In genomic region chr11:96908594-96908993, GRCm38 (mm10) we compare ENCODE assay signal across 21 mouse cellular contexts. TPM values are rescaled to one million over a fixed set of nuclear protein-coding genes. Genes with fewer than 3 reads are reported as not detected.
A peak's percentile ranks its signal among the peaks of the same experiment; 100 is the strongest.
DNase-seq lines count a peak whose midpoint lies in the region; ATAC-seq lines count a peak whose summit lies in the region.
"Had no signal": no experiment of that assay in that cellular context is flagged by ENCODE, and none has a peak within 500 bp of the region (broad histone marks: within the 10 kb centered on the region; RNA-seq: fewer than 3 reads in every experiment).

No protein-coding gene starts in this region.

- DNase-seq in cerebellum, postnatal 10 days, result peak; percentile 58 to 63
- DNase-seq in cerebellum, postnatal 4 days (ENCODE audit: low spot score in 2 of 2), result no peak
- DNase-seq in hindbrain, embryonic 10.5 days (ENCODE audit: low spot score), result no peak
- DNase-seq in thymus, postnatal 10 days (ENCODE audit: low spot score in 2 of 2), result no peak
- DNase-seq in urinary bladder, adult 18-20 months (ENCODE audit: low spot score in 2 of 2), result no peak
- DNase-seq: adrenal gland, postnatal 10 days; cerebellum, adult 9-11 months; embryo, embryonic 11 days; forebrain, postnatal 0 days; gastrocnemius, postnatal 36 days; kidney, adult 2 months; layer of hippocampus, adult 9-11 months; left cerebral cortex, postnatal 4 days; lung, embryonic 14.5 days; thymus, adult 18-20 months had no signal

- H3K27ac ChIP-seq in hindbrain, embryonic 10.5 days, result peak overlapping the region; percentile 95
- H3K27ac ChIP-seq in hindbrain, embryonic 16.5 days (ENCODE audit: low read depth, low read length), result no peak overlapping the region
- H3K27ac ChIP-seq in neural tube, embryonic 12.5 days, result peak overlapping the region; percentile 81; the same call in 1 of the 2 replicates
- no peak overlapping the region for H3K27ac ChIP-seq in neural tube, embryonic 15.5 days (replicated peaks)
- H3K27ac ChIP-seq: kidney, postnatal 0 days; limb, embryonic 15.5 days; liver, embryonic 14.5 days had no signal

- 88% methylated on average over 12 of the region's 12 CpGs for WGBS in hindbrain, embryonic 10.5 days
- 78% methylated on average over 12 of the region's 12 CpGs for WGBS in hindbrain, embryonic 16.5 days
- WGBS in neural tube, embryonic 12.5 days, result 91% methylated on average over 12 of the region's 12 CpGs
- WGBS in neural tube, embryonic 15.5 days, result 88% methylated on average over 12 of the region's 12 CpGs

- H3K9ac ChIP-seq in hindbrain, embryonic 16.5 days (ENCODE audit: low read depth, low read length), result no peak overlapping the region
- H3K9ac ChIP-seq in neural tube, embryonic 12.5 days, result no peak overlapping the region
- no peak overlapping the region for H3K9ac ChIP-seq in neural tube, embryonic 15.5 days (replicated peaks)
- H3K9ac ChIP-seq: forebrain, postnatal 0 days; limb, embryonic 15.5 days; liver, embryonic 14.5 days; lung, embryonic 14.5 days had no signal

- H3K4me1 ChIP-seq in hindbrain, embryonic 10.5 days (replicated peaks), result peaks cover 77% of the 10 kb centered on the region
- peaks cover 20% of the 10 kb centered on the region for H3K4me1 ChIP-seq in hindbrain, embryonic 16.5 days (ENCODE audit: control insufficient read depth, insufficient read depth, low read depth, low read length)
- peaks cover 57% of the 10 kb centered on the region for H3K4me1 ChIP-seq in neural tube, embryonic 12.5 days
- peaks cover 35% of the 10 kb centered on the region for H3K4me1 ChIP-seq in neural tube, embryonic 15.5 days
- H3K4me1 ChIP-seq: limb, embryonic 15.5 days had no signal

- H3K27me3 ChIP-seq in hindbrain, embryonic 10.5 days (ENCODE audit: insufficient read depth, poor library complexity, severe bottlenecking), result no peaks in the 10 kb centered on the region
- H3K27me3 ChIP-seq in hindbrain, embryonic 16.5 days (replicated peaks; ENCODE audit: control insufficient read depth, insufficient read depth, low read length), result no peaks in the 10 kb centered on the region
- H3K27me3 ChIP-seq in neural tube, embryonic 12.5 days (replicated peaks), result no peaks in the 10 kb centered on the region
- no peaks in the 10 kb centered on the region for H3K27me3 ChIP-seq in neural tube, embryonic 15.5 days (replicated peaks)
- H3K27me3 ChIP-seq: limb, embryonic 15.5 days had no signal

- no peak for ATAC-seq in hindbrain, embryonic 16.5 days
- ATAC-seq in neural tube, embryonic 12.5 days (ENCODE audit: low FRiP score, low read depth), result no peak
- ATAC-seq in neural tube, embryonic 15.5 days (ENCODE audit: low FRiP score), result no peak
- ATAC-seq: forebrain, postnatal 0 days had no signal

- peaks cover 76% of the 10 kb centered on the region for H3K36me3 ChIP-seq in hindbrain, embryonic 10.5 days
- H3K36me3 ChIP-seq in hindbrain, embryonic 16.5 days (ENCODE audit: control insufficient read depth, insufficient read depth, low read length), result peaks cover 12% of the 10 kb centered on the region
- peaks cover 30% of the 10 kb centered on the region for H3K36me3 ChIP-seq in neural tube, embryonic 12.5 days
- peaks cover 24% of the 10 kb centered on the region for H3K36me3 ChIP-seq in neural tube, embryonic 15.5 days

- H3K4me2 ChIP-seq in hindbrain, embryonic 16.5 days (ENCODE audit: low read length), result no peak overlapping the region
- no peak overlapping the region for H3K4me2 ChIP-seq in neural tube, embryonic 12.5 days (replicated peaks)
- no peak overlapping the region for H3K4me2 ChIP-seq in neural tube, embryonic 15.5 days
- H3K4me2 ChIP-seq: limb, embryonic 15.5 days; lung, embryonic 14.5 days had no signal

- H3K4me3 ChIP-seq in hindbrain, embryonic 10.5 days, result no peak overlapping the region
- no peak overlapping the region for H3K4me3 ChIP-seq in hindbrain, embryonic 16.5 days (ENCODE audit: low read length)
- H3K4me3 ChIP-seq in neural tube, embryonic 12.5 days, result no peak overlapping the region
- H3K4me3 ChIP-seq in neural tube, embryonic 15.5 days (replicated peaks), result no peak overlapping the region
- H3K4me3 ChIP-seq: limb, embryonic 15.5 days had no signal

- no peaks in the 10 kb centered on the region for H3K9me3 ChIP-seq in hindbrain, embryonic 10.5 days
- no peaks in the 10 kb centered on the region for H3K9me3 ChIP-seq in hindbrain, embryonic 16.5 days (ENCODE audit: control insufficient read depth, low read length)
- no peaks in the 10 kb centered on the region for H3K9me3 ChIP-seq in neural tube, embryonic 12.5 days
- H3K9me3 ChIP-seq in neural tube, embryonic 15.5 days (replicated peaks), result no peaks in the 10 kb centered on the region
- H3K9me3 ChIP-seq: limb, embryonic 15.5 days had no signal

RNA-seq across cellular contexts. Expression of gene Cdk5rap3, which starts 7.7 kb away (rescaled TPM):
- polyA plus RNA-seq in hindbrain, embryonic 10.5 days (2016; fragmentation: Nextera tagmentation; extraction: Ambion mirVana), result 112 and 124 TPM in 2 replicates
- 81.2 and 84.8 TPM in 2 replicates for polyA plus RNA-seq in hindbrain, embryonic 16.5 days (2015; fragmentation: Nextera tagmentation; extraction: Ambion mirVana)
- polyA plus RNA-seq in neural tube, embryonic 12.5 days (2016; fragmentation: Nextera tagmentation; extraction: Ambion mirVana), result 99.3 and 103 TPM in 2 replicates
- 82.4 and 85.7 TPM in 2 replicates for polyA plus RNA-seq in neural tube, embryonic 15.5 days (2015; fragmentation: Nextera tagmentation; extraction: Ambion mirVana)

RNA-seq across cellular contexts. Expression of gene Prr15l, which starts 19.3 kb away (rescaled TPM):
- 0.37 and 0.75 TPM in 2 replicates for polyA plus RNA-seq in hindbrain, embryonic 10.5 days (2016; fragmentation: Nextera tagmentation; extraction: Ambion mirVana)
- polyA plus RNA-seq in hindbrain, embryonic 16.5 days (2015; fragmentation: Nextera tagmentation; extraction: Ambion mirVana), result 0.35 and 0.60 TPM in 2 replicates
- 0.05 and 0.61 TPM in 2 replicates for polyA plus RNA-seq in neural tube, embryonic 12.5 days (2016; fragmentation: Nextera tagmentation; extraction: Ambion mirVana)
- 0.47 and 5.2 TPM in 2 replicates for polyA plus RNA-seq in neural tube, embryonic 15.5 days (2015; fragmentation: Nextera tagmentation; extraction: Ambion mirVana)

RNA-seq across cellular contexts. Expression of gene Pnpo, which starts 35.2 kb away (rescaled TPM):
- polyA plus RNA-seq in hindbrain, embryonic 10.5 days (2016; fragmentation: Nextera tagmentation; extraction: Ambion mirVana), result 31.4 and 36.4 TPM in 2 replicates
- polyA plus RNA-seq in hindbrain, embryonic 16.5 days (2015; fragmentation: Nextera tagmentation; extraction: Ambion mirVana), result 36.2 and 37.3 TPM in 2 replicates
- polyA plus RNA-seq in neural tube, embryonic 12.5 days (2016; fragmentation: Nextera tagmentation; extraction: Ambion mirVana), result 18.3 and 18.9 TPM in 2 replicates
- 30.8 and 35.8 TPM in 2 replicates for polyA plus RNA-seq in neural tube, embryonic 15.5 days (2015; fragmentation: Nextera tagmentation; extraction: Ambion mirVana)

RNA-seq across cellular contexts. Expression of gene Copz2, which starts 58.9 kb away (rescaled TPM):
- polyA plus RNA-seq in hindbrain, embryonic 10.5 days (2016; fragmentation: Nextera tagmentation; extraction: Ambion mirVana), result 42.9 and 44.2 TPM in 2 replicates
- polyA plus RNA-seq in hindbrain, embryonic 16.5 days (2015; fragmentation: Nextera tagmentation; extraction: Ambion mirVana), result 22.2 and 27.4 TPM in 2 replicates
- polyA plus RNA-seq in neural tube, embryonic 12.5 days (2016; fragmentation: Nextera tagmentation; extraction: Ambion mirVana), result 41.4 and 46.9 TPM in 2 replicates
- 29.2 and 42.0 TPM in 2 replicates for polyA plus RNA-seq in neural tube, embryonic 15.5 days (2015; fragmentation: Nextera tagmentation; extraction: Ambion mirVana)

Comparison
In these comparisons a context has a peak if more than half of its experiments do, and no peak if none do; other contexts are left out.
1. DNase-seq: peak in cerebellum, postnatal 10 days (2 of 2); none in cerebellum, postnatal 4 days (0 of 2), hindbrain, embryonic 10.5 days (single experiment), thymus, postnatal 10 days (0 of 2) and urinary bladder, adult 18-20 months (0 of 2).
2. H3K27ac ChIP-seq: peak in hindbrain, embryonic 10.5 days (single experiment) and neural tube, embryonic 12.5 days (single experiment); none in hindbrain, embryonic 16.5 days (single experiment) and neural tube, embryonic 15.5 days (single experiment).